Mouse (Mus musculus) WW6 (cell line): ENCODE results near the gene Cyp4f15.
"Not testable (repeated sequence)": the region's sequence is repeated elsewhere in the genome, so short reads cannot be mapped to it uniquely, and the experiment has no call there.

ENCODE experiments used
- DNase-seq: peaks from one replicate; pipeline ENCODE4 v3.0.0-alpha.2; 2013; ENCODE audit warnings: low read depth, low spot score

Gene Cyp4f15

GRCm38 (mm10) chr17:32685048-32685750, at the start of gene Cyp4f15:
TSS of gene Cyp4f15 (plus strand) at chr17:32685627.
- no peak for DNase-seq

- DNase-seq, result no peak
Observed at GRCm38 (mm10) chr17:32636341-32636740, 49.1 kb upstream of the Cyp4f15 start.

GRCm38 (mm10) chr17:32637151-32637550, 48.3 kb upstream of the Cyp4f15 start:
- DNase-seq, result no peak

- DNase-seq, result no peak
Observed at GRCm38 (mm10) chr17:32646631-32647030, 38.8 kb upstream of the Cyp4f15 start.

- DNase-seq, result no peak
Observed at GRCm38 (mm10) chr17:32653860-32654259, 31.6 kb upstream of the Cyp4f15 start.

- DNase-seq, result no peak
Observed at GRCm38 (mm10) chr17:32657041-32657440, 28.4 kb upstream of the Cyp4f15 start.

GRCm38 (mm10) chr17:32658246-32658645, 27.2 kb upstream of the Cyp4f15 start:
- DNase-seq, result no peak

GRCm38 (mm10) chr17:32658712-32659111, 26.7 kb upstream of the Cyp4f15 start, which contains the start of gene Cyp4f40:
TSS of gene Cyp4f40 (plus strand) at chr17:32658900.
- no peak for DNase-seq

GRCm38 (mm10) chr17:32673976-32674375, 11.5 kb upstream of the Cyp4f15 start:
- DNase-seq, result no peak

- peak; percentile 26 for DNase-seq
Observed at GRCm38 (mm10) chr17:32676040-32676635, 9.3 kb upstream of the Cyp4f15 start.

- DNase-seq, result peak; percentile 22
Observed at GRCm38 (mm10) chr17:32680404-32680803, 5.0 kb upstream of the Cyp4f15 start.

- DNase-seq, result no peak
Observed at GRCm38 (mm10) chr17:32686722-32687121, 1.3 kb downstream of the Cyp4f15 start.

- DNase-seq, result no peak
Observed at GRCm38 (mm10) chr17:32690959-32691358, 5.5 kb downstream of the Cyp4f15 start.

GRCm38 (mm10) chr17:32702826-32703225, 17.4 kb downstream of the Cyp4f15 start:
- peak; percentile 67 for DNase-seq

GRCm38 (mm10) chr17:32710541-32710940, 25.1 kb downstream of the Cyp4f15 start:
- not testable (repeated sequence) for DNase-seq

- DNase-seq, result not testable (repeated sequence)
Observed at GRCm38 (mm10) chr17:32722151-32722550, 36.7 kb downstream of the Cyp4f15 start.

GRCm38 (mm10) chr17:32722771-32723170, 37.3 kb downstream of the Cyp4f15 start:
- DNase-seq, result no peak

GRCm38 (mm10) chr17:32726360-32726759, 40.9 kb downstream of the Cyp4f15 start:
- DNase-seq, result not testable (repeated sequence)

- no peak for DNase-seq
Observed at GRCm38 (mm10) chr17:32729029-32729428, 43.6 kb downstream of the Cyp4f15 start.

GRCm38 (mm10) chr17:32738406-32738805, 53.0 kb downstream of the Cyp4f15 start:
- DNase-seq, result no peak

GRCm38 (mm10) chr17:32741057-32741456, 55.6 kb downstream of the Cyp4f15 start:
- no peak for DNase-seq

GRCm38 (mm10) chr17:32750611-32751010, 65.2 kb downstream of the Cyp4f15 start:
- peak; percentile 42 for DNase-seq
